Mouse (Mus musculus) ES-Bruce4 (cell line): ENCODE data around the gene Gabrd.

Experiments used
- CTCF ChIP-seq: IDR thresholded peaks from one replicate; pipeline ENCODE4 v1.8.1; 2011; ENCODE audit warnings: low read depth, low read length
- POLR2A ChIP-seq: IDR thresholded peaks from one replicate; pipeline ENCODE4 v1.8.1; 2011; ENCODE audit warnings: low read length; ENCODE audit not compliant: insufficient read depth

- TF ChIP-seq CTCF: no peak
- no peak for TF ChIP-seq POLR2A
Observed at GRCm38 (mm10) chr4:155362443-155362842, 35.5 kb downstream of the Gabrd start.
